Mouse (Mus musculus): Measurements from ENCODE around the gene Tufm.

The Tufm gene

GRCm38 (mm10) chr7:126499416-126499815 is 12.3 kb downstream of the Tufm start:
- DNase-seq (ENCODE audit: low read depth, low spot score), result no peak

GRCm38 (mm10) chr7:126501684-126502022 is 14.5 kb downstream of the Tufm start:
- no peak for DNase-seq (ENCODE audit: low read depth, low spot score)

GRCm38 (mm10) chr7:126502023-126502741 is 15.0 kb downstream of the Tufm start:
- peak; percentile 99 for DNase-seq (ENCODE audit: low read depth, low spot score)

DNA sequence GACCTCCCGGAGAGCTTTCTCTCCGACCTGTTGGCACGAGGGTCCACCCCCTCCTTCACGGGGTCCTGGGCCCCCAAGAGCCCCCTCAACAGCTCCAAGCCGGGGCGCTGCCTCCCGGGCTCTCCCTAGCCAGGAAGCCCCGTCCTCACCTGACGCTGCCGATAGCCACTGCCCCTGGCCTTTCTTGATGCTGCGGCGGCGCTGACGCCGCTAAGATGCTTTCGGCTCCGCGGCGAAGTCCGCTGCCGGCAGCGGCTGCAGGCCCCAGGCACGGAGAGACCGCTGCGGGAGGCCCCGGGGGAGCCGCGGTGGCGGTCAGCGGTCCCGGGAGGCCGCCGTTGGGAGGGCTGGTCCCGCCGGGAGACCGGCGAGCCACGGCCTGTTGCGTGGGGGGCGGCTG is 15.6 kb downstream of the Tufm start:
- no peak for DNase-seq (ENCODE audit: low read depth, low spot score)

DNA sequence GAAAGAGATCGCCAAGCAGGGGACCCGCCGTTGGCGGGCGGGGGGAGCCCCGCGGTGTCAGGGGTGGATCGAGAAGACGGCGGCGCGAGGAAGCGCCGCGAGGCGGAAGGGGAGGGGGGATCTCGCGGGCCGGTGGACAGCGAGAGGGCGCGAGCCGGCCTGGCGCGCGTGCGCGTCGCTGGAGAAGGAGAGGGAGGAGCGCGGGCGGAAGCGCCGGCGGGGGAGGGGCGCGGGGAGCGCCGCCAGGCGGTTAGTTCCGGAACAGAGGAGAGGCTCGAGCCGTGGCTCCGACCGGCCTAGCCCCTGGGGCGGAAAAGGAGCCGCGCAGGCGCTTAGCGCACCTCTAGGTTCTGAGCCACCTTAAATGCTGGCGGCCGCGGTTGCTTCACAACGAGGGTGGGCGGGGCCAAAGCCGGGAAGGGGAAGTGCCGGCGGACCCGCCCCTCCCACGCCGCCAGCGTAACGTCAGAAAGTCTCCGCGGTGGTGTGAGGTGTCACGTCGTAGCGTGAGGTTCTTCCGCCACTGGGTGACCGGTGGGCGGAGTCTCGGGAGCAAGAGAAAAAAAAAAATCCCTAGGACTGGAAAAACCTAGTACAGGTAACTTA is 16.2 kb downstream of the Tufm start, which contains the start of gene Atxn2l:
Gene Atxn2l (minus strand): TSS at position 165 of the 606 bp plus-strand sequence.
- DNase-seq (ENCODE audit: low read depth, low spot score), result peak; percentile 99

- peak; percentile 70 for DNase-seq (ENCODE audit: low read depth, low spot score)
Measured at GRCm38 (mm10) chr7:126504913-126505312, 17.8 kb downstream of the Tufm start.

GRCm38 (mm10) chr7:126507126-126507778 is 20.1 kb downstream of the Tufm start:
- no peak for DNase-seq (ENCODE audit: low read depth, low spot score)

DNA sequence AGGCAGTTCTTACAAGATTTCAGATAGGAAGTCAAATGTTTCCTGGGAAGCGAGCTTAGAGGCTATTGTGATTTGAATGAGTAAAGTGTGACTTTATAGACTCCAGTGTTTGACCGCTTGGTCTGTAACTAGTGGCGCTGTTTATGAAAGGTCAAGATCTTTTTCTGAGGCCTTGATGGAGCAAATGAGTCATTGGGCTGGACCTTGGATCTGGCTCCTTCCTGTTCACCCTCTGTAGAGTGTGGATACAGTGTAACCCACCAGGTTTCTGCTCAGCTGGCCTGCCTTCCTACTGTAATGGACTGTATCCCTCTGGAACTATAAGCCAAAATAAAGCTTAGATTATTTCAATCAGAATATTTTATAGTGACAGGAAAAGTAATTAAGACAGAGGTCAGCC is 24.1 kb downstream of the Tufm start:
- DNase-seq (ENCODE audit: low read depth, low spot score), result no peak

- DNase-seq (ENCODE audit: low read depth, low spot score), result no peak
Measured at GRCm38 (mm10) chr7:126518261-126518941, 31.2 kb downstream of the Tufm start.

DNA sequence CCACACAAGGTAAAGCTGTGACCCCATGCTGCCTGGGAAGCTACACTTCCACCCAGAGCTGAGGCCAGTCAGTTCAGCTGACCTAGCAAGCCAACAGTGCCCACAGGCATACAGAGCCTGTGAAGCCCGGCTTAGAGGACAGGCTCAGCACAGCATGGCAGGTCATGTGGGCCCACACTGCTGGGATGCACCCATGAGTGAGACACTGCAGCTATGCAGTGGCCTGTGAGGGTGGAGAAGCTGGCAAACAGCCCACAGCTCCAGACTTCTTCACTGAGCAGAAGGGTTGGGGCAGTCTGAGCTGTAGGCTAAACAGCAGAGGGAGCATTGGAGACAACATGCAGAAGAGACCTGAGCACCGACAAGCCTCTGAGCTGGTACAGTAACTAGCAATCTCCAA is 32.4 kb downstream of the Tufm start:
- DNase-seq (ENCODE audit: low read depth, low spot score), result no peak

- DNase-seq (ENCODE audit: low read depth, low spot score), result no peak
Measured at GRCm38 (mm10) chr7:126523316-126523715, 36.2 kb downstream of the Tufm start.

DNA sequence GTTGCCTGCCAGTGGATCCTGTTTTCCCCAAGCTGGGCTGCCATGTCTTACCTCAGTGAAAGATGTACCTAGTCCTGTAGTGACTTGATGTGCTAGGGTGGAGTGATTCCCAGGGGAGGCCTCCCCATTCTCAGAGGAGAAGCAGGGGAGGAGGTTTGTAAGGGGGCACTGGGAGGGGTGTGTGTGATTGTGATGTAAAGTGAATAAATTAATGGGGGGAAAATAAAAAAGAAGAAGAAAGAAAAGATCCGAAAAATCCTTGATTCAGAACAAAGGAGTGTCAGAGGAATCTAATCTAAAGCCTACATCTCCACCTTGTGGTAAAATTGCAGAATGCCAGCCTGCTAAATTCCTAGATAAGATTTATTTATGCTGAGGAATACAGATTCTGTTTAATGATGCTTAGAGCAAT is 41.0 kb downstream of the Tufm start:
- DNase-seq (ENCODE audit: low read depth, low spot score), result peak; percentile 72

DNA sequence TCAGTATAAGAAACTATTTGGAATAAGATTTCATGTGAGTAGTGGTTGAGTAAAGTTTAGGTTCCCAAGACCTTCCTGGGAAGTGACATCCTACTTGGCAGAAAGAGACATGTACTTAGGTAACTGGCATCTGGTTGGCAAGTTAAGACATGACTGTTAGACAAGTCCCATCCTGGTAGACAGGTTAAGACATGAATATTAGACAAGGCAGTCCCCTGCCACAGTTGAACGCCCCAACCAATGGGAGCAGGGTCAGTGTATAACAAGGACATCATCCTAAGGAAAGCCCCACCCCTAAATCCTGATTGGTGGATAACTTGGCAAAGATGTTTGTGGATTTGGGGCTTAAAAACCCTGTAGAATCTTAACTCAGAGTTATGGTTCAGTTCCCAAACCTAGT is 46.3 kb downstream of the Tufm start:
- no peak for DNase-seq (ENCODE audit: low read depth, low spot score)

- peak; percentile 18 for DNase-seq (ENCODE audit: low read depth, low spot score)
Measured at GRCm38 (mm10) chr7:126535766-126536165, 48.6 kb downstream of the Tufm start.

GRCm38 (mm10) chr7:126536466-126536865 is 49.3 kb downstream of the Tufm start:
- DNase-seq (ENCODE audit: low read depth, low spot score), result no peak

- peak; percentile 70 for DNase-seq (ENCODE audit: low read depth, low spot score)
Measured at GRCm38 (mm10) chr7:126537820-126538585, 50.8 kb downstream of the Tufm start.

All from R1 (cell line).